Mouse (Mus musculus) adrenal gland, postnatal 25 days (tissue): ENCODE results near the gene Psmb3. TPM values are rescaled to one million over a fixed set of nuclear protein-coding genes. Genes with fewer than 3 reads are reported as not detected.

Experiments used
- DNase-seq: peaks from one replicate; pipeline ENCODE4 v3.0.0; 2021; ENCODE audit warnings: mixed read lengths
- microRNA-seq, 2 experiments: library from miRNA; unstranded; fragments of <30 nt; microRNA quantifications; one replicate each; pipeline ENCODE4 v1.2.0; 2021
- total RNA-seq: library from RNA; stranded (reverse); gene quantifications from 2 replicates; pipeline ENCODE4 v1.2.3, GENCODE M21; 2021

Gene Psmb3
- total RNA-seq, 1 experiment from 2014 or later = 226 TPM

DNA sequence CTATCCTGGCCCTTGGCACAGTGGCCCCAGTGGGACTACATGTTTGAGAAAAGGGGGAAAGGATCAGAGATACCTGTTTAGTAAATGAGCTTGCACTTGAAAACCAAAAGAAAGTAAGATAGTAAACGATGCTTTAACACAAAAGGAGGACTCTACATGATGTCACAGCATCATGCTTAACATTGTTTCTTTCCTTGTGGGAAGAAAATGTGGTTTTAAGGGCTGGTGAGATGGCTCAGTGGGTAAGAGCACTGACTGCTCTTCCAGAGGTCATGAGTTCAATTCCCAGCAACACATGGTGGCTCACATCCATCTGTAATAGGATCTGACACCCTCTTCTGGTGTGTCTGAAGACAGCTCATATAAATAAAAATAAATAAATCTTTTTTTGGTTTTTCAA is 54.9 kb downstream of the Psmb3 start:
- DNase-seq = no peak

GRCm38 (mm10) chr11:97758942-97759341 is 55.7 kb downstream of the Psmb3 start:
- DNase-seq = no peak

DNA sequence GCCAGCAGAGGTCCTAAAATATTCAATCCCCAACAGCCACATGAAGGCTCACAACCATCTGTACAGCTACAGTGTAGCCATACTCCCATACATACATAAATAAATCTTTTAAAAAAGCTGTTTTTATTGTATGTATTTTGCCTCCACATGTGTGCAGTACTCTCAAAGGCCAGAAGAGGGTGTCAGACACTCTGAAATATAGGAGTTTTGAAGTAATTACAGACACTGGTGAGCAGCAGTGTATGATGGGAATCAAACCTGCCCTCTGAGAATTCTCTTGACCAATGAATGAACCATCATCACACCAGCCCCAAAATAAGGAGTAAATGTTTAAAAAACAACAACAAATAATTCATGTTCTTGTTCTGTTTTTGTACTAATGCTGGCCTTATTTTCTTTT is 58.4 kb downstream of the Psmb3 start:
- no peak for DNase-seq

Small RNAs within 50 kb of the gene (microRNA-seq; reads per million reads assigned to microRNA genes)
- gene Gm24158 (0 reads per million in 2 experiments), gene Mir6927 (0 to 1.0 reads per million in 2 experiments), gene Mir8102 (0 reads per million in 2 experiments)

Other genes starting within 250 kb of the Psmb3 start
- gene 4933428G20Rik, start 203.1 kb upstream of the Psmb3 start, total RNA-seq = not detected in 2 replicates
- gene Srcin1, start 127.2 kb upstream of the Psmb3 start, total RNA-seq = 9.8 and 9.9 TPM in 2 replicates
- 6.2 and 7.8 TPM in 2 replicates for gene Epop, start 73.7 kb upstream of the Psmb3 start, total RNA-seq
- gene Mllt6, start 40.0 kb upstream of the Psmb3 start, total RNA-seq = 49.4 and 53.6 TPM in 2 replicates
- gene Cisd3, start 17.6 kb upstream of the Psmb3 start, total RNA-seq = 164 and 166 TPM in 2 replicates
- gene Pcgf2, start 2.9 kb upstream of the Psmb3 start, total RNA-seq = 27.0 and 36.1 TPM in 2 replicates
- gene Pip4k2b, start 41.3 kb downstream of the Psmb3 start, total RNA-seq = 28.7 and 30.7 TPM in 2 replicates
- 19.5 and 22.6 TPM in 2 replicates for gene Cwc25, start 63.2 kb downstream of the Psmb3 start, total RNA-seq
- not detected in 2 replicates for gene 1700001P01Rik, start 72.5 kb downstream of the Psmb3 start, total RNA-seq
- gene Rpl23, start 79.0 kb downstream of the Psmb3 start, total RNA-seq = 741 and 851 TPM in 2 replicates
- 103 and 142 TPM in 2 replicates for gene Lasp1, start 95.6 kb downstream of the Psmb3 start, total RNA-seq
- gene B230217C12Rik, start 137.4 kb downstream of the Psmb3 start, total RNA-seq = 5.1 and 5.5 TPM in 2 replicates
- 1.2 TPM in 1 of 2 replicates, not detected in the other for gene Fbxo47, start 180.8 kb downstream of the Psmb3 start, total RNA-seq